Mouse (Mus musculus): Measurements from ENCODE around the gene Gm35134.
"Not testable (repeated sequence)": the region's sequence is repeated elsewhere in the genome, so short reads cannot be mapped to it uniquely, and the experiment has no call there.

Gm35134 gene

GRCm38 (mm10) chrY:19112707-19113106 is at the start of gene Gm35134:
Gene Gm35134 (plus strand): TSS chrY:19113007.
- in situ Hi-C loops (cut with MboI, MseI), result not testable (repeated sequence)
